Mouse (Mus musculus): ENCODE results near the gene Pcdh7. TPM values are rescaled to one million over a fixed set of nuclear protein-coding genes. Genes with fewer than 3 reads are reported as not detected.

The Pcdh7 gene
- 7.8 and 10.4 TPM in 2 replicates for polyA plus RNA-seq (2012; rRNA removed)

DNA sequence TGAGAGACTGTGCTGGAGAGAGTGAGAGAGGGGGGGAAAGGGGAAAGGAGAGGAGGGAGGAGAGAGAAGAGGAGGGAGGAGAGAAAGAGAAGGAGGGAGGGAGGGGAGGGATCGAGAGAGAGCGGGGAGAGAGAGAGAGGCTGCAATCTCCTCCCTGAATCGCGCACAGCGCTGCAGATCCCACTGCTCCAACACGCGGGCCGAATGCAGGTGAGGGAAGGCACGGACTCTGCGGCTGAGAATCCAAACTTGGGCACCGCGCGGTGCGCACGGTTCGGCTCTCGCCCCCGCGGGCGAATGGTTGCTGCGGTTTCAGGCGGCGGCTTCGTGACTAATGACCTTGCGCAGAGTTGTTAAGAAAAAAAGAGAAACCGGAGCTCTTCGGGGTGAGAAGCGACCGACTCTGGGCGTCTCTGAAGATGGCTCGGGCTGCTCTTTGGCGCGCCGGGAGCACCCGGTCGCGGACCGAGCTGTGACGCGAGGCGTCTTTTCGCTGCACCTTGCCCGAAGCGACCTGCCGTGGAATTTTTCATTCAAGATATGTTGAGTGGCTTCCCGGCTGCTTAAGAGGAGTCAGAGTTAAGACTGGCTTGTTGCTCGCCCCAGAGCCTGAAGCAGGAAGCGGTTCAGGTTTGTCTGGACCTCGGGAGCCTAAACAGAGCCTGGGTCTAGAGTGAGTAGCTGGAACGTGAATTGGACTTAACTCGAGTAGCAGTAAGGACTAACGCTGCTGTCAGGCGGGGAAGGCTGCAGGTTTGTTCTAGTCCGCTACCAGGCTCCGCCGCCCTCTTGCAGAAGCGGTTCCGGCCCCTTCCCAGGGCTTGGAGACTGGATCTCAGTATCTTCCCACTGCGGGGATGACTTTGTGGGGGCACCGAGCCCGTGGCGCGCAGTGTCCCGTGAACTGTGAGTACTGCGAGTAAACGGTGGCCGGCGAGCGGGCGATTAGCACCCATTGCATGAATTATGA, at the start of gene Pcdh7:
Gene Pcdh7 (plus strand): TSS at position 62 of the 970 bp plus-strand sequence.

